Mouse (Mus musculus): ENCODE measurements around the gene Olfr872. TPM values are rescaled to one million over a fixed set of nuclear protein-coding genes. Genes with fewer than 3 reads are reported as not detected.
"Not testable (repeated sequence)": the region's sequence is repeated elsewhere in the genome, so short reads cannot be mapped to it uniquely, and the experiment has no call there.

Gene Olfr872
- polyA plus RNA-seq (2015; fragmentation: Nextera tagmentation; extraction: Ambion mirVana): not detected in 2 replicates

DNA sequence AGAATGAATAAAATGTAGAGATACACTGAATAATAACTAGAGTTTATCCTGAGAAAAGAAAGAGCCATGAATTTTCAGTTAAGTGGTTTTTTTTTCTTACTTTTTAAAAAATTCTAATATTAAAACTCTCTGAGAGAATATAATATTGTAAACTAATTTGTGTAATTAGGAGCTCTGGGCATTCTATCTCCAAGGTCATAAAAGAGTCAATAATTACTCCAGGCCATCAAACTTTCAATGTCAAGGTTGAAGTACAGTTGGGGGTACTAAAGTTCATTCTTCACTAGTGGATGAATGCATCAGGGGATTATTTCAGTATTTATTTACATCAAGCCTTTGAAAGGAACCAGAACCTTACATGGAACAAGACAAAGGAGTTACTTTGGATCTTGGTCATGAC is at the start of gene Olfr872:
TSS of gene Olfr872 (plus strand) at position 301 of the 400 bp plus-strand sequence.
- DNase-seq (ENCODE audit: low spot score): no peak

DNA sequence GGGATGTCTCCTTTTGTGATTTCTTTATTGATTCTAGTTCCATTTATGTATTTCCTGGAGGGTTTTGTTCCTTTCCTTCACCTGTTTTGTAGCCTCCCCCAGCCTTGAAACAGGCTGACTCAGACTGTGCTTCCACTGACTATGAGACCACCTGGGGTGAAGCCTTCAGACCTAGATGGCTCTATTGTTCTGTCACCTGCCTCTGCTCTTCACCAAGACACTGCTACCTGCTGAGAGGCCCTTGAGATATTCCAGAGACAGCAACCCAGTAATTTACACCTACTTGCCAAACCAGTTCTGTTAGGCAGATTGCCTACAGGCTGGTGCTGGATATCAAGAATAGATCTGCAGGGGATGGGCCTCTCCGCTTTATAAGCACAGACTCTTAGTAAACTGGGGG is 34.8 kb upstream of the Olfr872 start:
- no peak for DNase-seq (ENCODE audit: low spot score)

DNA sequence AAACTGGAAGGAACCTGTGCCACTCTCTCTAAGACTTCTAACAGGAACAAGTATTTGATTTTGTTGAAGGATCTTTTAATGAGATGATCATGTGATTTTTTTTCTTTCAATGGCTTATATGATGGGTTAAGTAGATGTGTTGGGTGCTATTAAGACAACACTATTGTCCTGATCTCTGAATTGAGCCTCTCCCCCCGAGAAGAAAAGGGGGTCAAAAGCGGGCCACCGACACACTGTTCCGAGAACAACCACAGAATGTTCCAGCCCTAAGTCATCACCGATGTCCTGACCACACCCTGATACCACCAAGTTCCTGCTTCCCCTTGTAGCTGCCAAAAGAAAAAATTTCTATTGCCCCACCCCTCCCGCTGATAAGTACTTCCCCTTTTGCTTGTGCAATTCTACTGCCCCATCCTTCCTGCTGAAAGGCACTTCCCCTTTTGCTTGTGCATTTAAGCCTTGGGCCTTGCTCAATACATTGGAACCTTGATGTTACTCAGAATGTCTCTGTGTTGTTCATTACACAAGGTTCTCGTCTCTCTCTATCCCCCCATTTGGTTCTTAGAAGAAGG is 33.4 kb upstream of the Olfr872 start:
- not testable (repeated sequence) for DNase-seq (ENCODE audit: low spot score)

GRCm38 (mm10) chr9:20210812-20211211 is 26.1 kb upstream of the Olfr872 start:
- DNase-seq (ENCODE audit: low spot score): no peak

DNA sequence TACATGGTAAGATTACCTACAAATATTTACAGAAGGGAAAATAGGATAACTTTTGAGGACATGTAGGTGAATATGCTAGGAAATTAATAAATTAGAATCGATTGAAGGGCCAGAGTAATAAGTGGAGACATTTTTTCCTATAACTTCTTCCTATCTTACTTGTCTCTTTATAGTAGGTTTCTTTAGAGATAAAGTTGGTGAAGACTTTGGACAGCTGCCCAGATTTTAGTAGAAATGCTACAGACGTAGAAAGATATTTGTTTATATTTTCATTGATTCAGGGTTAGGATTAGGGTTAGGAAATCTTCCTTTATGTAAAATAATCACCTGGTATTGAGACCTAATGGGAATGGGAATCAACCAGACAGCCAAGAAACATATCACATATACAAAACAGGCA is 25.4 kb upstream of the Olfr872 start:
- no peak for DNase-seq (ENCODE audit: low spot score)

- DNase-seq (ENCODE audit: low spot score): no peak
Measured at GRCm38 (mm10) chr9:20211907-20212306, 25.0 kb upstream of the Olfr872 start, which contains the start of gene Olfr871. TSS of gene Olfr871 (plus strand) at chr9:20212207.

DNA sequence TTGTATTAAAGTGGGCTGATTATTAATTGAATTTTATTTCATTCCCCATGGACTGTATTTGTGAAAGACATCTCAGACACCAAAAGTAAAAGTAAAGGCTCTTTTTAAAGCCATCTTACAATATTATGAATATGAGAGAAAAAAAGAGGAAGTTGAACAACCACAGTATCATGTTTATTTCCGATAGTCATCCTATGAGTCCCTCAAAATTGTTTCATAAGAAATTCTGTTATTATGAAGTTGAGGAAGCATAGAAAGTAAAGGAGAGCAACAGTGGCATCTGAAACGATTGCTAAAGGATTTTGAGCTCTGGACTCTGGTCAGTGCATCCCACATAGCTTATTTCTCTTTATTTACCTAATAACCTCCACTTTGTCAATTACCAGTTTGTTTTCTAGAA is 459 bp downstream of the Olfr872 start:
- no peak for DNase-seq (ENCODE audit: low spot score)

- no peak for DNase-seq (ENCODE audit: low spot score)
Measured at GRCm38 (mm10) chr9:20282051-20282450, 45.1 kb downstream of the Olfr872 start, which contains the start of gene Olfr39. TSS of gene Olfr39 (plus strand) at chr9:20282351.

- not testable (repeated sequence) for DNase-seq (ENCODE audit: low spot score)
Measured at GRCm38 (mm10) chr9:20295562-20295961, 58.6 kb downstream of the Olfr872 start.

- DNase-seq (ENCODE audit: low spot score): no peak
Measured at GRCm38 (mm10) chr9:20298232-20298631, 61.3 kb downstream of the Olfr872 start, which contains the start of gene Olfr873. TSS of gene Olfr873 (plus strand) at chr9:20298532.

Other genes with a start within 250 kb of the Olfr872 start
- gene Olfr866, start 209.1 kb upstream of the Olfr872 start, polyA plus RNA-seq (2015; fragmentation: Nextera tagmentation; extraction: Ambion mirVana): not detected in 2 replicates
- gene Olfr867, start 179.6 kb upstream of the Olfr872 start, polyA plus RNA-seq (2015; fragmentation: Nextera tagmentation; extraction: Ambion mirVana): not detected in 2 replicates
- not detected in 2 replicates for gene Olfr868, start 138.5 kb upstream of the Olfr872 start, polyA plus RNA-seq (2015; fragmentation: Nextera tagmentation; extraction: Ambion mirVana)
- gene Olfr869, start 108.1 kb upstream of the Olfr872 start, polyA plus RNA-seq (2015; fragmentation: Nextera tagmentation; extraction: Ambion mirVana): not detected in 2 replicates
- gene Olfr870, start 63.1 kb upstream of the Olfr872 start, polyA plus RNA-seq (2015; fragmentation: Nextera tagmentation; extraction: Ambion mirVana): not detected in 2 replicates
- not detected in 2 replicates for gene Olfr871, start 24.9 kb upstream of the Olfr872 start, polyA plus RNA-seq (2015; fragmentation: Nextera tagmentation; extraction: Ambion mirVana)
- gene Olfr39, start 45.2 kb downstream of the Olfr872 start, polyA plus RNA-seq (2015; fragmentation: Nextera tagmentation; extraction: Ambion mirVana): not detected in 2 replicates
- gene Olfr873, start 61.4 kb downstream of the Olfr872 start, polyA plus RNA-seq (2015; fragmentation: Nextera tagmentation; extraction: Ambion mirVana): not detected in 2 replicates
- 0.04 TPM in 1 of 2 replicates, not detected in the other for gene Olfr18, start 99.0 kb downstream of the Olfr872 start, polyA plus RNA-seq (2015; fragmentation: Nextera tagmentation; extraction: Ambion mirVana)
- gene Zfp560, start 148.1 kb downstream of the Olfr872 start, polyA plus RNA-seq (2015; fragmentation: Nextera tagmentation; extraction: Ambion mirVana): 64.2 and 71.1 TPM in 2 replicates
- gene Zfp26, start 223.0 kb downstream of the Olfr872 start, polyA plus RNA-seq (2015; fragmentation: Nextera tagmentation; extraction: Ambion mirVana): 15.4 and 16.3 TPM in 2 replicates

All from thymus, postnatal 0 days (tissue).